Mouse (Mus musculus) liver, adult 2 months (tissue): Measurements from ENCODE around the gene Stk32b.

Experiments used
- CTCF ChIP-seq: fragments of 200-500 bp; IDR thresholded peaks from 2 replicates; pipeline ENCODE4 v1.5.1; 2011; ENCODE audit warnings: low read depth, low read length, control low read depth
- POLR2A ChIP-seq: fragments of 200-500 bp; IDR thresholded peaks from 2 replicates; pipeline ENCODE4 v1.6.1; 2011; ENCODE audit warnings: low read length, control low read depth; ENCODE audit not compliant: insufficient read depth; ENCODE audit errors: extremely low read depth

DNA sequence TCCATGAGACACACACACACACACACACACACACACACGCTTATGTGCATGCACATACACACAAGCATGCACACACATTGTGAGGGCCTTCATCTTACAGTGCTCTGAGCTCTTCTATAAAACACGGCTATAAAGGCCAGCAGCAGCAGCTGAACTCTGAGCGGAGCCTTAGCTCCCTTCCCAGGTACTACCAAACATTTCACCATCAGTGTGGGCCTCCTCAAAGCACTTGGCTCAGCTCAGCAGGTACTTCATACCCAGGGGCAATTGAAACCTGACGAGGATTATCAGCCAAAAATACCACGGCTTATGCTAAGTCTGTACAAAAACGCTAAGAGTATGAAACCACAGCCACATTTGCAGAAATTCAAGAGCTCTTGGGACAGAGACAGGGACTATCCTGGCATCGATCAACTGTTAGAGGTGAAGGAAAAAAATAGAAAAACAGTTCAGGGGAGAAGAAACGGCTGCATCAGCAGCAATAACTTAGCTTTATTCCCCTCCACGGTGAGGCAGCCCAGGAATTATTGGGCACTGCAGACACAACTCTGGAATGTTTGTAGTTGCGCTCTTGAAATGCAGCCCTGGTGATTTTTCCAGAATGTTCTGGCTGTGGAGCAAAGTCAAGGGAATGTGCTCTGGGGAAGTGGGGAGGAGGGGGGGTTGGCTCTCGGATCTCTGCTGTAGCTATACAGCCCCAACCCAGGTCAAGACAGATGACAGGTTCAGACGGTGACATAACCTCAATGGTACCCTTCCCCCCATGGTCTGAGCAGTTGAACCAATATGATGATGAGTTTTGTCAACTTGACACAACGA is 27.1 kb upstream of the Stk32b start:
- TF ChIP-seq CTCF (no peak), POLR2A (no peak)
